Mouse (Mus musculus) forebrain, embryonic 16.5 days (tissue): Measurements from ENCODE around the gene Mier2. TPM values are rescaled to one million over a fixed set of nuclear protein-coding genes. Genes with fewer than 3 reads are reported as not detected.

ENCODE experiments used
- ATAC-seq: fragments of 200-750 bp; cut with Nextera tagmentation; 2 replicates; pipeline ENCODE4 v1.8.0; 2017; ENCODE audit warnings: mild to moderate bottlenecking, moderate library complexity
- H3K27ac ChIP-seq: fragments of 300-500 bp; sonication (generic); 2 replicates; pipeline ENCODE4 v1.5.1; 2014; ENCODE audit warnings: low read length, control low read depth
- H3K27me3 ChIP-seq: fragments of 300-500 bp; sonication (generic); replicated peaks from 2 replicates; pipeline ENCODE4 v1.6.1; 2014; ENCODE audit warnings: low read length; ENCODE audit not compliant: control insufficient read depth, insufficient read depth
- H3K36me3 ChIP-seq: fragments of 300-500 bp; sonication (generic); 2 replicates; pipeline ENCODE4 v1.6.1; 2014; ENCODE audit not compliant: control insufficient read depth, insufficient read depth
- H3K4me1 ChIP-seq: fragments of 300-500 bp; sonication (generic); replicated peaks from 2 replicates; pipeline ENCODE4 v1.6.1; 2014; ENCODE audit warnings: low read length; ENCODE audit not compliant: control insufficient read depth, insufficient read depth
- H3K4me2 ChIP-seq: fragments of 300-500 bp; sonication (generic); 2 replicates; pipeline ENCODE4 v1.6.1; 2014; ENCODE audit warnings: mild to moderate bottlenecking, low read length, control low read depth
- H3K4me3 ChIP-seq: fragments of 300-500 bp; sonication (generic); replicated peaks from 2 replicates; pipeline ENCODE4 v1.5.1; 2014; ENCODE audit warnings: mild to moderate bottlenecking, low read length, control low read depth
- H3K9ac ChIP-seq: fragments of 300-500 bp; sonication (generic); replicated peaks from 2 replicates; pipeline ENCODE4 v1.6.1; 2014; ENCODE audit warnings: low read depth, low read length, control low read depth
- H3K9me3 ChIP-seq: fragments of 300-500 bp; sonication (generic); 2 replicates; pipeline ENCODE4 v1.6.1; 2016; ENCODE audit warnings: low read length; ENCODE audit not compliant: control insufficient read depth
- WGBS: fragments of 180-500 bp; shearing (Covaris S2); extraction: QIAGEN DNeasy Blood & Tissue Kit; methylation state at CpG from one replicate; pipeline ENCODE4 v1.1.7; 2014; 5-methylcytosine and 5-hydroxymethylcytosine counted together
- polyA plus RNA-seq: library from polyadenylated mRNA; unstranded; fragments of >200 nt; fragmentation: Nextera tagmentation; extraction: Ambion mirVana; gene quantifications from 2 replicates; pipeline ENCODE4 v1.2.1, GENCODE M21; 2015

Mier2 gene
- polyA plus RNA-seq, 1 experiment from 2014 or later: 68.5 TPM

DNA sequence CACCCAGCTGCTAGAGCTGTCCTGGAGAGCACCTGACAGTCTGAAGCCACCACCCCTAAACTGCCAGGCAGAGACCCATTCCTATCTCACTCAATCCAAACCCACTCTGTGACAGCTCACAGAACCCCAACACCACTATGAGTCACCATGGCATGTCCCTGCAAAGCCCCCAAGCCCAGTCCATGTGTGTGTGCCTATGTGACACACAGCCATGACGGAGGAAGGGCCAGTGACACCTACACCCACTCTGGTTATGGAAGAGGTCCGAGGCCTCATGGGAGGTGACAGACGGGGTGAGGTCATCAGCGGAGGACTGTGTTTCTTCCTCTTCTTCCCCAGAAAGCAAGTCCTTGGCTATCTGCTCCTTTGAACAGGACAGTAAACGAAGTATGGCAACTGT lies 6.5 kb downstream of the Mier2 start:
- Histone ChIP-seq H3K4me3 (no peak overlapping the region), H3K4me1 (peaks cover 11% of the 10 kb centered on the region), H3K9ac (no peak overlapping the region), H3K4me2 (no peak overlapping the region), H3K27me3 (no peaks in the 10 kb centered on the region), H3K36me3 (peaks cover 42% of the 10 kb centered on the region), H3K9me3 (no peaks in the 10 kb centered on the region), H3K27ac (no peak overlapping the region)
- 95% methylated on average over 5 of the region's 5 CpGs for WGBS
- no peak for ATAC-seq

- H3K9me3 ChIP-seq: no peaks in the 10 kb centered on the region
- H3K4me1 ChIP-seq: peaks cover 1% of the 10 kb centered on the region
- no peak overlapping the region for H3K4me2 ChIP-seq
- ATAC-seq: no peak
- H3K36me3 ChIP-seq: peaks cover 49% of the 10 kb centered on the region
- WGBS: 91% methylated on average over 5 of the region's 5 CpGs
- H3K4me3 ChIP-seq: no peak overlapping the region
- H3K9ac ChIP-seq: no peak overlapping the region
- no peak overlapping the region for H3K27ac ChIP-seq
- H3K27me3 ChIP-seq: no peaks in the 10 kb centered on the region
Observed at GRCm38 (mm10) chr10:79547148-79547675, 7.8 kb downstream of the Mier2 start.

DNA sequence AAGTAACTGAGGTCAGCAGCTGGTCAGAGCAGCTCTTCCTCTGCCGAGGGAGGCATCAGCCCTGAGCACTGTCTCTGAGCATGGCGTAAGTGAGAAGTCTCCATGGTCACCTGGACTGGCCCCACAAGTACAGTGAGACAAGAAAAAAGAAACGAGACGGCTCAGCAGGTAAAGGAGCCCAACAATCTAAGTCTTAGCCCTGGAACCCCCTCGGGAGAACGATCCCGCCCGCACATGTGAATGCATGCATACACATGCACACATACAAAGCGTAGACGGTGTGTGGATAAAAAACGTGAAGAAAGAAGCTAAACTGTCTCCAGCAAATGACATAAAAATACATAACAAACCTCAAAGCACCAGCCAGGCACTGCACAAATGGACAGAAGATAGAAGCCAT lies 8.5 kb downstream of the Mier2 start:
- Histone ChIP-seq H3K36me3 (peaks cover 49% of the 10 kb centered on the region), H3K4me1 (no peaks in the 10 kb centered on the region), H3K27ac (no peak overlapping the region), H3K9me3 (no peaks in the 10 kb centered on the region), H3K4me2 (no peak overlapping the region), H3K27me3 (no peaks in the 10 kb centered on the region), H3K9ac (no peak overlapping the region), H3K4me3 (no peak overlapping the region)
- 93% methylated on average over 11 of the region's 11 CpGs for WGBS
- no peak for ATAC-seq

DNA sequence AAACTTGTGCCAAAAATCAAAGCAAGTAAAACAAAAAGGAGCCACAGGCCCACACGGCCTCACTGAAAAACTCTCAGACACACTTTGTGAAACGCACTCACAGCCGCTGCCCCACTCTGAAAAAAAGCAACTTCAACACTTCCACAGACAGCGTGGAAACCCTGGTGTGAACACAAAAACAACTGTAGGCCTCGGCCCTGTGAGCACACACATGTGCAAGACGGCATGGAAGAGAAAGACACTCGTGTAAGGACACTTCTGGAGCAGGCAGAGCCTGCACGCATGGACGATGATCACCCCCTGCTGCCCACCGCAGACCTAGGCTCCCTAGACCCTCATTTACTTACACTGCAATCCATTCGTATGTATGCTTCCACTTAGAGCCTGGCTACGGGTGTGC lies 9.1 kb downstream of the Mier2 start:
- ATAC-seq: no peak
- WGBS: 85% methylated on average over 12 of the region's 12 CpGs
- no peaks in the 10 kb centered on the region for H3K27me3 ChIP-seq

GRCm38 (mm10) chr10:79544631-79545030 lies 10.4 kb downstream of the Mier2 start:
- no peak overlapping the region for H3K9ac ChIP-seq
- ATAC-seq: no peak

More for the DNA sequence above, 9.1 kb downstream of the Mier2 start:
- Histone ChIP-seq H3K36me3 (peaks cover 49% of the 10 kb centered on the region), H3K4me1 (no peaks in the 10 kb centered on the region), H3K4me3 (no peak overlapping the region), H3K4me2 (no peak overlapping the region), H3K27ac (no peak overlapping the region), H3K9me3 (no peaks in the 10 kb centered on the region), H3K9ac (no peak overlapping the region)

GRCm38 (mm10) chr10:79543884-79544597 lies 11.0 kb downstream of the Mier2 start:
- no peak for ATAC-seq
- no peak overlapping the region for H3K9ac ChIP-seq
- no peak overlapping the region for H3K4me2 ChIP-seq
- no peak overlapping the region for H3K27ac ChIP-seq
- H3K27me3 ChIP-seq: no peaks in the 10 kb centered on the region
- whole genome bisulfite sequencing: 89% methylated on average over 9 of the region's 9 CpGs
- H3K4me3 ChIP-seq: no peak overlapping the region
- H3K4me1 ChIP-seq: no peaks in the 10 kb centered on the region
- H3K9me3 ChIP-seq: no peaks in the 10 kb centered on the region
- peaks cover 49% of the 10 kb centered on the region for H3K36me3 ChIP-seq

More at GRCm38 (mm10) chr10:79544631-79545030, 10.4 kb downstream of the Mier2 start:
- H3K9me3 ChIP-seq: no peaks in the 10 kb centered on the region
- H3K36me3 ChIP-seq: peaks cover 51% of the 10 kb centered on the region
- H3K4me2 ChIP-seq: no peak overlapping the region
- no peak overlapping the region for H3K4me3 ChIP-seq
- no peak overlapping the region for H3K27ac ChIP-seq
- WGBS: 96% methylated on average over 5 of the region's 5 CpGs
- H3K27me3 ChIP-seq: no peaks in the 10 kb centered on the region
- no peaks in the 10 kb centered on the region for H3K4me1 ChIP-seq

DNA sequence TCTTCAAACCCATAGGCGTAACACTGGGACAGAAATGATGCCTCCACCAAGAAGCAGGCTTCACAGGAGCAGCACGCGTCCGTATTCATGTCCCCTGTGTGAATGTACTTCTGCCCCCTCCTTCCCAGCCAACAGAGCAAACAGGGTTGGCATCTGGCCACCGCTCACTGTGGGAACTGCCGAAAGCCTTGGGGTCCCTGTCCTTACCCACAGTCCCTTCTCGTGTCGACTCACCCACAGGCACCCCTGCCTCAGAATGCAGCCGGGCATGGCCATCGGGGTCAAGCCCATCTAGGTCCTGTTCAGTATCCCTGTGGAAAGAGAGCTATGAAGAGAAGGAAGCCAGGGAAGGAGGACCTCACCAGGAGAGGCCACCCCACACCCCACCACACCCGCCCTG lies 12.8 kb downstream of the Mier2 start:
- peaks cover 36% of the 10 kb centered on the region for H3K36me3 ChIP-seq
- no peak overlapping the region for H3K4me2 ChIP-seq
- ATAC-seq: no peak
- no peak overlapping the region for H3K9ac ChIP-seq
- no peaks in the 10 kb centered on the region for H3K27me3 ChIP-seq
- WGBS: 93% methylated on average over 11 of the region's 11 CpGs
- H3K9me3 ChIP-seq: no peaks in the 10 kb centered on the region
- no peak overlapping the region for H3K4me3 ChIP-seq
- H3K4me1 ChIP-seq: no peaks in the 10 kb centered on the region
- H3K27ac ChIP-seq: no peak overlapping the region

- Histone ChIP-seq H3K9ac (no peak overlapping the region), H3K4me1 (no peaks in the 10 kb centered on the region), H3K36me3 (peaks cover 31% of the 10 kb centered on the region), H3K27ac (no peak overlapping the region), H3K9me3 (no peaks in the 10 kb centered on the region), H3K4me3 (no peak overlapping the region), H3K27me3 (no peaks in the 10 kb centered on the region), H3K4me2 (no peak overlapping the region)
- no peak for ATAC-seq
- 78% methylated on average over 15 of the region's 15 CpGs for WGBS
Observed at GRCm38 (mm10) chr10:79541522-79541921, 13.5 kb downstream of the Mier2 start.

GRCm38 (mm10) chr10:79540746-79541145 lies 14.3 kb downstream of the Mier2 start:
- H3K4me3 ChIP-seq: no peak overlapping the region
- WGBS: 96% methylated on average over 11 of the region's 11 CpGs
- H3K27me3 ChIP-seq: no peaks in the 10 kb centered on the region
- H3K9ac ChIP-seq: no peak overlapping the region
- H3K4me2 ChIP-seq: no peak overlapping the region
- H3K9me3 ChIP-seq: no peaks in the 10 kb centered on the region
- no peak overlapping the region for H3K27ac ChIP-seq
- no peak for ATAC-seq
- no peaks in the 10 kb centered on the region for H3K4me1 ChIP-seq
- peaks cover 27% of the 10 kb centered on the region for H3K36me3 ChIP-seq
